Mouse (Mus musculus) liver, embryonic 14.5 days (tissue): ENCODE data around the gene Rubcn. TPM values are rescaled to one million over a fixed set of nuclear protein-coding genes. Genes with fewer than 3 reads are reported as not detected.

Source experiments
- ATAC-seq: fragments of 200-750 bp; cut with Nextera tagmentation; 2 replicates; pipeline ENCODE4 v1.8.0; 2017; ENCODE audit warnings: moderate number of reproducible peaks, mild to moderate bottlenecking, moderate library complexity; ENCODE audit not compliant: insufficient read depth
- DNase-seq, 3 experiments: peaks; one replicate each; pipeline ENCODE4 v3.0.0-alpha.2; 2012 to 2013; ENCODE audit warnings: low read depth in 3 of 3, low spot score in 3 of 3
- H3K27ac ChIP-seq: fragments of 300-500 bp; sonication (generic); 2 replicates; pipeline ENCODE4 v1.5.1; 2014; ENCODE audit warnings: moderate library complexity, mild to moderate bottlenecking, control low read depth, inconsistent platforms
- H3K27me3 ChIP-seq: fragments of 300-500 bp; sonication (generic); 2 replicates; pipeline ENCODE4 v1.6.1; 2014; ENCODE audit warnings: mild to moderate bottlenecking, low read length, moderate library complexity; ENCODE audit not compliant: control insufficient read depth, insufficient read depth
- H3K36me3 ChIP-seq: fragments of 300-500 bp; sonication (generic); replicated peaks from 2 replicates; pipeline ENCODE4 v1.6.1; 2014; ENCODE audit warnings: low read depth; ENCODE audit not compliant: control insufficient read depth, insufficient read depth
- H3K4me1 ChIP-seq, 2 experiments: fragments of 200-500 bp in 1 of 2; fragments of 300-500 bp in 1 of 2; sonication (generic) in 1 of 2; replicated peaks; 2 replicates each; pipeline ENCODE4 v1.6.1; 2012 to 2014; ENCODE audit warnings: antibody characterized with exemption in 1 of 2, inconsistent platforms in 1 of 2, low read length in 1 of 2; ENCODE audit not compliant: control insufficient read depth in 2 of 2, insufficient read depth in 2 of 2
- H3K4me2 ChIP-seq: fragments of 300-500 bp; sonication (generic); 2 replicates; pipeline ENCODE4 v1.6.1; 2014; ENCODE audit warnings: low read depth, mild to moderate bottlenecking, control low read depth, moderate library complexity
- H3K4me3 ChIP-seq, 2 experiments: fragments of 200-500 bp in 1 of 2; fragments of 300-500 bp in 1 of 2; sonication (generic) in 1 of 2; 2 replicates each; pipeline ENCODE4 v1.5.1; 2012 to 2014; ENCODE audit warnings: low read depth in 2 of 2, low read length in 2 of 2, mild to moderate bottlenecking in 2 of 2, control low read depth in 1 of 2, inconsistent platforms in 1 of 2, moderate library complexity in 1 of 2; ENCODE audit not compliant: insufficient read depth in 1 of 2
- H3K9ac ChIP-seq: fragments of 300-500 bp; sonication (generic); replicated peaks from 2 replicates; pipeline ENCODE4 v1.6.1; 2014; ENCODE audit warnings: mild to moderate bottlenecking, control low read depth, moderate library complexity
- H3K9me3 ChIP-seq: fragments of 300-500 bp; sonication (generic); 2 replicates; pipeline ENCODE4 v1.6.1; 2016; ENCODE audit warnings: low read length, mixed read lengths; ENCODE audit not compliant: control insufficient read depth
- CTCF ChIP-seq: IDR thresholded peaks from 2 replicates; pipeline ENCODE4 v1.5.1; 2016; ENCODE audit warnings: antibody characterized with exemption, low read depth, control low read depth
- EP300 ChIP-seq: IDR thresholded peaks from 2 replicates; pipeline ENCODE4 v1.6.1; 2016; ENCODE audit warnings: antibody characterized with exemption, low read depth
- WGBS: fragments of 180-500 bp; shearing (Covaris S2); extraction: QIAGEN DNeasy Blood & Tissue Kit; methylation state at CpG from one replicate; pipeline ENCODE4 v1.1.7; 2014; ENCODE audit not compliant: insufficient replicate concordance; 5-methylcytosine and 5-hydroxymethylcytosine counted together
- polyA plus RNA-seq, 2 experiments: library from polyadenylated mRNA; depleted of rRNA in 1 of 2; stranded (reverse) in 1 of 2; unstranded in 1 of 2; fragments of >200 nt; fragmentation: Nextera tagmentation in 1 of 2; extraction: Ambion mirVana in 1 of 2; gene quantifications; 2 replicates each; pipeline versions ENCODE4 v1.2.1 to v1.2.3; 2012 to 2014

The Rubcn gene
- polyA plus RNA-seq, 2 experiments = 3.1 to 3.9 TPM

DNA sequence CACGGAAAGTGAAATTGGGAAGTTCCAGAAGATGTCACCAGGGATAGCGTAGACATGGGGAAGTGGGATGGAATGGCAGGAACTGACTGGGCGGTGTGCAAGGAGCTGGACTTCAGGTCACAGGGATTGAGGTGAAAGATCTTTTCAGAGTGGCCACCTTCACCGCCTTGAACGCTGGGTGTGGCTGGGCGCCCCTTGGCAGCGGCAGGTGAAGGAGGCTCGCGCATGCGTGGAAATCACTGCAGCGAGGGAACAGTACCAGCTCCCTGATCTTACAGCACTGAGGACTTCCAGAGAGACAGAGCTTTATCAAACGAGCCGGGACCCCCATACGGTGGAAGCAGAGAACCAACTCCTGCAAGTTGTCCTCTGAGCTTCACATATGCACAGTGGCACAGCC lies 63.0 kb downstream of the Rubcn start:
- Histone ChIP-seq H3K4me3 (peak overlapping the region; percentile 14 to 21; a peak in 1 of 4 replicates), H3K36me3 (no peaks in the 10 kb centered on the region), H3K4me1 (peaks cover 0 to 2% of the 10 kb centered on the region in 2 experiments; a peak in 1 of 4 replicates), H3K4me2 (peak overlapping the region; percentile 49), H3K27me3 (no peaks in the 10 kb centered on the region), H3K27ac (no peak overlapping the region), H3K9me3 (no peaks in the 10 kb centered on the region), H3K9ac (no peak overlapping the region)
- no peak for DNase-seq
- ATAC-seq = no peak
- 16% methylated on average over 14 of the region's 14 CpGs for WGBS
- no peak for TF ChIP-seq CTCF
- TF ChIP-seq EP300 = no peak

DNA sequence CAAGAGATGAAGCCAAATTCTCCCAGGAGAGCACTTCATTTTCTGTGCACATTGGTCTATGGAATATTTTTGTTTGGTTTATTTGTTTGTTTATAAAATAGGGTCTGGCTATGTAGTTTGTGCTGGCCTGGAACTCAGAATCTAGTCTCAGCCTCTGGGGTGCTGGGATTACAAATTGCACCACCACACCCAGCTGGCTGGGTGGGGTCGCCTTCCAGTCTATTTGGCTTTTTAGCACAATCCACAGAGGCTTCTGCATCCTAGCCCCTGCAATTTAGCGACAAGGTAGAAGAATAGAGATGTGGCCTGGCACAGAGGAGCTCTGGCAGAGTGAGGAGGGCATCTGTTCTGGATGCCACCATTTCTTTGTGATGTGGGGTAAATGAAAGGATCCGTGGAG lies 63.8 kb downstream of the Rubcn start:
- ATAC-seq = no peak
- Histone ChIP-seq H3K4me3 (no peak overlapping the region), H3K9ac (no peak overlapping the region), H3K9me3 (no peaks in the 10 kb centered on the region), H3K4me1 (peaks cover 0 to 2% of the 10 kb centered on the region in 2 experiments; a peak in 1 of 4 replicates), H3K27ac (no peak overlapping the region), H3K4me2 (no peak overlapping the region), H3K36me3 (no peaks in the 10 kb centered on the region), H3K27me3 (no peaks in the 10 kb centered on the region)
- 48% methylated on average over 3 of the region's 3 CpGs for WGBS
- TF ChIP-seq CTCF (no peak), EP300 (no peak)
- no peak for DNase-seq

GRCm38 (mm10) chr16:32813362-32813761 lies 64.2 kb downstream of the Rubcn start:
- no peak overlapping the region for H3K9ac ChIP-seq
- no peaks in the 10 kb centered on the region for H3K9me3 ChIP-seq
- DNase-seq (no peak), ATAC-seq (no peak)
- no peak; the same call in 1 of the 2 replicates for TF ChIP-seq CTCF
- no peak for TF ChIP-seq EP300
- H3K27ac ChIP-seq = no peak overlapping the region
- WGBS = 35% methylated on average over 9 of the region's 9 CpGs
- peak overlapping the region in 1 of 2 experiments; percentile 32; a peak in 1 of 4 replicates for H3K4me3 ChIP-seq
- H3K27me3 ChIP-seq = no peaks in the 10 kb centered on the region
- peak overlapping the region; percentile 49 for H3K4me2 ChIP-seq
- no peaks in the 10 kb centered on the region for H3K36me3 ChIP-seq
- peaks cover 0 to 2% of the 10 kb centered on the region in 2 experiments; a peak in 1 of 4 replicates for H3K4me1 ChIP-seq

- DNase-seq (peak; percentile 60 to 72 (median 61)), ATAC-seq (peak; percentile 35; the same call in 1 of the 2 replicates)
Measured at GRCm38 (mm10) chr16:32812888-32813361, 64.6 kb downstream of the Rubcn start.

DNA sequence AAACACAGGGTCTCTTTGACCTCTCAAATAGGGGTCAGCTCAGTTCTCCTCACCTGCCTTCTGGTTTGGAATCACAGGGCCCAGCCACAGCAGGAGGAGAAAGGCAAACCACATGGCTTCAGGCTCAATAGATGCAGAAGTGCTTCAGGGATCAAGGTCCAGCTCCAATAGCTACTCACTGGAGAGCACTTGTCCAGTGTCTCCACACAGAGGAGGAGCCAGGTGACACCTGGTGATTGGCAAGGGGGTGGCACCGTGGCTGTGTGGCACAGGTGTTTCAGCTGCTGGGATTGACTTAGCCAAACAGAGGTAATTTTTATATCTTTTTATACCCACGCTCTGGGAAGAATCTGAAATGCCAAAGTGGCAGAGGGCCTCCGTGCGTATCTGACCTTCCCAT lies 67.2 kb downstream of the Rubcn start, which contains the start of gene Smbd1:
Gene Smbd1 (minus strand): TSS at position 157 of the 400 bp plus-strand sequence.
- ATAC-seq = no peak
- no peak within 1 kb of the TSS for H3K4me2 ChIP-seq
- H3K27ac ChIP-seq = no peak within 1 kb of the TSS
- DNase-seq = no peak
- no peak within 1 kb of the TSS for H3K9ac ChIP-seq
- no peak within 1 kb of the TSS for H3K4me3 ChIP-seq
- peaks cover 0 to 5% of the 10 kb centered on the region in 2 experiments; a peak in 1 of 4 replicates for H3K4me1 ChIP-seq
- no peaks in the 10 kb centered on the region for H3K36me3 ChIP-seq
- H3K9me3 ChIP-seq = no peaks in the 10 kb centered on the region
- TF ChIP-seq CTCF (no peak), EP300 (no peak)
- WGBS = 62% methylated on average over 4 of the region's 4 CpGs
- H3K27me3 ChIP-seq = no peaks in the 10 kb centered on the region

More at GRCm38 (mm10) chr16:32812888-32813361, 64.6 kb downstream of the Rubcn start:
- H3K36me3 ChIP-seq = no peaks in the 10 kb centered on the region
- peak overlapping the region in 1 of 2 experiments; percentile 32; a peak in 1 of 4 replicates for H3K4me3 ChIP-seq
- H3K9me3 ChIP-seq = no peaks in the 10 kb centered on the region
- under 1% methylated on average over 9 of the region's 9 CpGs for WGBS
- H3K9ac ChIP-seq = no peak overlapping the region
- no peak overlapping the region for H3K27ac ChIP-seq
- no peak for TF ChIP-seq EP300
- peak; percentile 91 for TF ChIP-seq CTCF
- H3K4me1 ChIP-seq = peaks cover 0 to 2% of the 10 kb centered on the region in 2 experiments; a peak in 1 of 4 replicates
- no peaks in the 10 kb centered on the region for H3K27me3 ChIP-seq
- H3K4me2 ChIP-seq = peak overlapping the region; percentile 49
